Mouse (Mus musculus) spleen, adult 2 months (tissue): ENCODE measurements at regions not wholly inside any gene's neighbourhood (a gene's known extent, or its start where the extent isn't known, plus 50 kb on each side); places are given as distances from the start of the nearest gene placed in this dataset.

Source experiments
- CTCF ChIP-seq: fragments of 200-500 bp; IDR thresholded peaks from 2 replicates; pipeline ENCODE4 v1.5.1; 2011; ENCODE audit warnings: mild to moderate bottlenecking, inconsistent platforms; ENCODE audit not compliant: insufficient read depth, insufficient read length, insufficient replicate concordance; ENCODE audit errors: extremely low read depth
- POLR2A ChIP-seq: fragments of 200-500 bp; IDR thresholded peaks from 2 replicates; pipeline ENCODE4 v1.6.1; 2011; ENCODE audit warnings: low read depth, low read length, inconsistent platforms

- TF ChIP-seq CTCF (no peak), POLR2A (no peak)
These were observed 241.5 kb upstream of the Mmadhc start for GRCm38 (mm10) chr2:50538068-50538467.
